Mouse (Mus musculus) embryonic facial prominence, embryonic 12.5 days (tissue): ENCODE measurements around the gene Ncoa4. TPM values are rescaled to one million over a fixed set of nuclear protein-coding genes. Genes with fewer than 3 reads are reported as not detected.
A peak's percentile ranks its signal among the peaks of the same experiment; 100 is the strongest.
"Not testable (repeated sequence)": the region's sequence is repeated elsewhere in the genome, so short reads cannot be mapped to it uniquely, and the experiment has no call there.

ENCODE experiments used
- ATAC-seq: fragments of 200-750 bp; cut with Nextera tagmentation; 2 replicates; pipeline ENCODE4 v1.8.0; 2017; ENCODE audit not compliant: insufficient number of reproducible peaks, insufficient read depth, low FRiP score, low TSS enrichment
- H3K27ac ChIP-seq: fragments of 300-500 bp; sonication (generic); 2 replicates; pipeline ENCODE4 v1.5.1; 2016; ENCODE audit warnings: mild to moderate bottlenecking
- H3K27me3 ChIP-seq: fragments of 300-500 bp; sonication (generic); 2 replicates; pipeline ENCODE4 v1.6.1; 2016; ENCODE audit warnings: mild to moderate bottlenecking, moderate library complexity
- H3K36me3 ChIP-seq: fragments of 300-500 bp; sonication (generic); 2 replicates; pipeline ENCODE4 v1.6.1; 2016; ENCODE audit warnings: mild to moderate bottlenecking
- H3K4me1 ChIP-seq: fragments of 300-500 bp; sonication (generic); 2 replicates; pipeline ENCODE4 v1.6.1; 2016
- H3K4me2 ChIP-seq: fragments of 300-500 bp; sonication (generic); replicated peaks from 2 replicates; pipeline ENCODE4 v1.6.1; 2016; ENCODE audit warnings: mild to moderate bottlenecking, moderate library complexity
- H3K4me3 ChIP-seq: fragments of 300-500 bp; sonication (generic); 2 replicates; pipeline ENCODE4 v1.5.1; 2016; ENCODE audit warnings: mild to moderate bottlenecking
- H3K9ac ChIP-seq: fragments of 300-500 bp; sonication (generic); 2 replicates; pipeline ENCODE4 v1.6.1; 2016; ENCODE audit warnings: mild to moderate bottlenecking, moderate library complexity
- H3K9me3 ChIP-seq: fragments of 300-500 bp; sonication (generic); 2 replicates; pipeline ENCODE4 v1.6.1; 2016; ENCODE audit warnings: mild to moderate bottlenecking, moderate library complexity
- WGBS: fragments of 180-500 bp; shearing (Covaris S2); methylation state at CpG from one replicate; pipeline ENCODE4 v1.1.7; 2016; 5-methylcytosine and 5-hydroxymethylcytosine counted together
- polyA plus RNA-seq: library from polyadenylated mRNA; unstranded; fragments of >200 nt; fragmentation: Nextera tagmentation; extraction: Ambion mirVana; gene quantifications from 2 replicates; pipeline ENCODE4 v1.2.1, GENCODE M21; 2016

Gene Ncoa4
- polyA plus RNA-seq, 1 experiment from 2014 or later, result 80.0 TPM

- Histone ChIP-seq H3K4me2 (no peak overlapping the region), H3K4me3 (no peak overlapping the region), H3K27me3 (no peaks in the 10 kb centered on the region), H3K27ac (no peak overlapping the region), H3K9me3 (no peaks in the 10 kb centered on the region), H3K9ac (no peak overlapping the region), H3K36me3 (no peaks in the 10 kb centered on the region), H3K4me1 (peaks cover 21% of the 10 kb centered on the region)
- WGBS, result 91% methylated on average over 5 of the region's 5 CpGs
- no peak for ATAC-seq
These were observed 2.6 kb downstream of the Ncoa4 start for GRCm38 (mm10) chr14:32162231-32162630.

GRCm38 (mm10) chr14:32163203-32163888 lies 3.7 kb downstream of the Ncoa4 start:
- no peak overlapping the region for H3K4me3 ChIP-seq
- no peak overlapping the region for H3K9ac ChIP-seq
- H3K4me2 ChIP-seq, result no peak overlapping the region
- peaks cover 21% of the 10 kb centered on the region for H3K4me1 ChIP-seq
- H3K27ac ChIP-seq, result no peak overlapping the region
- no peaks in the 10 kb centered on the region for H3K36me3 ChIP-seq
- H3K27me3 ChIP-seq, result no peaks in the 10 kb centered on the region
- no peak for ATAC-seq
- 93% methylated on average over 11 of the region's 11 CpGs for WGBS
- no peaks in the 10 kb centered on the region for H3K9me3 ChIP-seq

DNA sequence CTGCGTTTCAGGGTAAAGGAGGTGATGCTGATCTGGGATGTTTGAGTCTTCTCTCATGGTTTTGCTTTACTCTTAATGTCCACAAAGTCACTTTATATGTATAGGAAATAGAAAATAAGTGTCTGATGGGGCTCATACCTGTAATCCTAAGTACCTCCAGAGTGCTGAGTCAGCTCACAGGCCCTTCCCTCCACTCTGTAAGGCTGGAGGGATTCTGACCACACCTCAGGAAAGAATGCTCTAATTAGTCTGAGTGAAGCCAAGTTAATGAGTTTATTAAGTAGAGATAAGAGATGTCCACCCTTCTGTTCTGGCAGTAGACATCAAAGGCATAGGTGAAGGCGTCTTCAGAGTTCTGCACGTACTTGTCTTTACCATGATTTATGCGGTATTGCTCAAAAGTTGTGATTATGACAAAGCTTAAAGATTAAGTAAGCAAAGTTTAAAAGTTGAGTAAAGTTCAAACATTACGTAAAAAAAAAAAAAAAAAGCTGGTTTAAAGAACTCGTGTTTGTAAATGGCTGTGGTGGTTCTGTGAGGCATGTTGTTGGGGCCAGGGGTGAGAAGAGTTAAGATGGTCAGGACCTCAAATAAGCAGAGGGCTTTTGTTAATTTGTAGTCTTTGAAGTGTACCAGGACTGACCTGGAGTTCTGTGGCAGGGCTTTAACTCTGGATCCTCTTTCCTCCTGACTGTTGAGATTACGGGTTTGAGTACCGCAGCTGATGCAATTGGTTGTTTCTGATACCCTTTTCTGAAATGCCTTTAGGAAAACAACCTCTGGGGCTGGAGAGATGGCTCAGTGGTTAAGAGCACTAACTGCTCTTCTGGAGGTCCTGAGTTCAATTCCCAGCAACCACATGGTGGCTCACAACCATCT lies 4.7 kb downstream of the Ncoa4 start:
- WGBS, result 79% methylated on average over 8 of the region's 8 CpGs

GRCm38 (mm10) chr14:32165278-32166061 lies 5.8 kb downstream of the Ncoa4 start:
- H3K9me3 ChIP-seq, result no peaks in the 10 kb centered on the region
- WGBS, result 1% methylated on average over 39 of the region's 42 CpGs
- ATAC-seq, result peak; percentile 72; the same call in 1 of the 2 replicates

More for the DNA sequence above, 4.7 kb downstream of the Ncoa4 start:
- H3K27me3 ChIP-seq, result no peaks in the 10 kb centered on the region
- no peak overlapping the region for H3K9ac ChIP-seq
- no peaks in the 10 kb centered on the region for H3K9me3 ChIP-seq
- H3K4me1 ChIP-seq, result peaks cover 16% of the 10 kb centered on the region
- H3K4me3 ChIP-seq, result no peak overlapping the region
- no peak overlapping the region for H3K27ac ChIP-seq
- H3K36me3 ChIP-seq, result no peaks in the 10 kb centered on the region
- no peak overlapping the region for H3K4me2 ChIP-seq
- ATAC-seq, result no peak

DNA sequence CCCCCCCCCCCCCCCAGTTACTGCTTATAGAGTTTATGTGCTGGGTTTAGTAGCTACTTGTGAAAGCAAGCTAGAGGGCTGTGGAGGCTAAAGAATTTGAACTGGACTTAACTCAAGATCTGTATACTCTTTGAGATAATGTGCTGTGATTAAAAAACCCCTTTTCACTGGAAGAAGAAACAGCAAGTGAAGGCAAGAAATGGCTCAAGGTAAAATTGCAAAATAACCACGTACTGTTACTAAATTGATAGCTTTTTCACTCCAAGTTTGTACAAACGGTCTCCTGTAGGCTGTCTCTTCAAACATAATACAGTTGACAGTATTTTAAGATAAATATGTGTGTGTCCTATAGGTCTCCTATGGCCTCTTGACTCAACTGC lies 6.4 kb downstream of the Ncoa4 start:
- Histone ChIP-seq H3K4me1 (peaks cover 8% of the 10 kb centered on the region), H3K9me3 (no peaks in the 10 kb centered on the region), H3K27ac (no peak overlapping the region), H3K36me3 (no peaks in the 10 kb centered on the region), H3K27me3 (no peaks in the 10 kb centered on the region), H3K9ac (no peak overlapping the region), H3K4me3 (peak overlapping the region; percentile 46; the same call in 1 of the 2 replicates), H3K4me2 (peak overlapping the region; percentile 89)
- no peak for ATAC-seq
- 70% methylated on average over 2 of the region's 2 CpGs for WGBS

More at GRCm38 (mm10) chr14:32165278-32166061, 5.8 kb downstream of the Ncoa4 start:
- H3K36me3 ChIP-seq, result no peaks in the 10 kb centered on the region
- peaks cover 14% of the 10 kb centered on the region for H3K4me1 ChIP-seq
- peak overlapping the region; percentile 86 for H3K27ac ChIP-seq
- H3K9ac ChIP-seq, result peak overlapping the region; percentile 55
- H3K4me2 ChIP-seq, result peak overlapping the region; percentile 89
- peak overlapping the region; percentile 46 for H3K4me3 ChIP-seq
- no peaks in the 10 kb centered on the region for H3K27me3 ChIP-seq

- Histone ChIP-seq H3K9me3 (no peaks in the 10 kb centered on the region), H3K4me1 (peaks cover 6% of the 10 kb centered on the region), H3K27ac (no peak overlapping the region), H3K4me3 (no peak overlapping the region), H3K36me3 (no peaks in the 10 kb centered on the region), H3K27me3 (no peaks in the 10 kb centered on the region), H3K4me2 (no peak overlapping the region), H3K9ac (no peak overlapping the region)
- ATAC-seq, result no peak
- 82% methylated on average over 1 of the region's 1 CpGs for WGBS
These were observed 7.2 kb downstream of the Ncoa4 start for GRCm38 (mm10) chr14:32166840-32167239.

GRCm38 (mm10) chr14:32167326-32167725 lies 7.7 kb downstream of the Ncoa4 start:
- peaks cover 6% of the 10 kb centered on the region for H3K4me1 ChIP-seq
- no peaks in the 10 kb centered on the region for H3K27me3 ChIP-seq
- ATAC-seq, result no peak
- no peaks in the 10 kb centered on the region for H3K36me3 ChIP-seq
- H3K27ac ChIP-seq, result no peak overlapping the region
- H3K9ac ChIP-seq, result no peak overlapping the region
- 89% methylated on average over 5 of the region's 5 CpGs for WGBS
- H3K9me3 ChIP-seq, result no peaks in the 10 kb centered on the region
- H3K4me2 ChIP-seq, result no peak overlapping the region
- no peak overlapping the region for H3K4me3 ChIP-seq

DNA sequence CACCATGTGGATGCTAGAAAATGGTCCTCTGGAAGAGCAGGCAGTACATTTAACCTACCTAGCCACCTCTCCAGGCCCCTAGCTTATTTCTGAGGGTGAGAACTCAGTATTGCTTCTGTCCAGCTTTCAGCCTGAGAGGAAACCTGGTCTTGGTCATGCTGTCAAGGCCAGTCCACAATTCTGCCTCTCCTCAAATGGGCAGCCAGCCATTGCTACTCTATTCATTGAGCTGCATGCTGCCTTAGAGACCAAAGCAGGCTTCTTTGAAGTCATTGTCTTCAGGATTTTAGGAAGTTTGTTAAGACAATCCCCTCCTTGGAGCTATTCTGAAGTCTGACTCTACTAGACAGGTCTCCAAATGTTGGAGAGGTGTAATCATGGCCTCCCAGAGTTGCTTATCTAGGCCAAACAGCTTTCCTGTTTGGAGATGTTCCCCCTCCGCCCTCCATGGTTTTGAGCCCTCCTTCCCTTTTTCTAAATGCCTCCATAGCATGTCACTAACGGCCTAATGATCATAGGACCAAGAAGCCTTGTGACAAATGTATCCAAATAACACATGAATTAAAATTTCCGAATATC lies 9.1 kb downstream of the Ncoa4 start:
- H3K27ac ChIP-seq, result no peak overlapping the region

DNA sequence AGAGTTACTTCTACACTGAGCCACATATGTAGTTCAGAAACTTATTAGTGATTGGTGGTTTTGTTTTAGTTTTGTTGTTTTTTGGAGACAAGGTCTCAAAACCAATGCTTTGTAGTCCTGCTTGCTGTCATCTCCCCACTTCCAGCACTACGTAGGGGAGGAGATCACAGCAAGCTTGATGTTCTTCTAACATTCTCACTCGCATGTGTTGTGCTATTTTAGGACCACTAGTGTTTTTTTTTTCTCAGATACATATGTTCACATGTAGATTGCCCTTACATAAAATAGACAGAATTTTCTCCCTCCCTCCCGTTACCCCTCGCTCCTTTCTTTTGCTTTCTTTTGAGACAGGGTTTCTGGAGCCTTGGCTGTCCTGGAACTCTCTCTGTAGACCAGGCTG lies 10.5 kb downstream of the Ncoa4 start:
- Histone ChIP-seq H3K4me3 (no peak overlapping the region), H3K27ac (no peak overlapping the region), H3K36me3 (peaks cover 20% of the 10 kb centered on the region), H3K9me3 (no peaks in the 10 kb centered on the region), H3K4me1 (peaks cover 5% of the 10 kb centered on the region), H3K4me2 (no peak overlapping the region), H3K9ac (no peak overlapping the region), H3K27me3 (no peaks in the 10 kb centered on the region)
- WGBS, result 88% methylated on average over 4 of the region's 4 CpGs
- ATAC-seq, result no peak

More for the DNA sequence above, 9.1 kb downstream of the Ncoa4 start:
- Histone ChIP-seq H3K9me3 (no peaks in the 10 kb centered on the region), H3K4me3 (no peak overlapping the region), H3K4me2 (no peak overlapping the region), H3K27me3 (no peaks in the 10 kb centered on the region), H3K4me1 (peaks cover 6% of the 10 kb centered on the region), H3K36me3 (peaks cover 11% of the 10 kb centered on the region), H3K9ac (no peak overlapping the region)
- WGBS, result 86% methylated on average over 3 of the region's 3 CpGs
- no peak for ATAC-seq

DNA sequence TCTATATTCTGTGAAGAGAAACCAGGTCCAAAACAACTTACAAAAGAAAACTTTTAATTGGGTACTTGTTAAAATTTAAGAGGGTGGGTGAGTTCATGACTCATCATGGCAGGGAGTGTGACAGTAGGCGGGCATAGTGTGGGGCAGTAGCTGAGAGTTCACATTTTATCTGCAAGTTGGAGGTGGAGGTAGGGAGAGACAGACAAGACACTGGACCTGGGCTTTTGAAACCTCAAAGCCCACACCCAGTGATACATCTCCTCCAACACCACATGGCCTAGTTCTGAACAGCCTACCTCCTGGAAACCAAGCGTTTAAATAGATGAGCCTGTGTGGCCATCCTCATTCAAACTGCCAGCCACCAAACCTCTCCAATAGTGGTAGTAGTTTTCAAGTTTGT lies 15.6 kb downstream of the Ncoa4 start:
- Histone ChIP-seq H3K27me3 (no peaks in the 10 kb centered on the region), H3K4me2 (no peak overlapping the region), H3K36me3 (peaks cover 33% of the 10 kb centered on the region), H3K4me1 (no peaks in the 10 kb centered on the region), H3K27ac (no peak overlapping the region), H3K9ac (no peak overlapping the region), H3K4me3 (no peak overlapping the region), H3K9me3 (no peaks in the 10 kb centered on the region)
- no peak for ATAC-seq
- 92% methylated on average over 2 of the region's 2 CpGs for WGBS

GRCm38 (mm10) chr14:32176590-32176989 lies 16.9 kb downstream of the Ncoa4 start:
- 87% methylated on average over 5 of the region's 5 CpGs for WGBS
- not testable (repeated sequence) for ATAC-seq

More at GRCm38 (mm10) chr14:32176590-32176989, 16.9 kb downstream of the Ncoa4 start:
- not testable (repeated sequence) for H3K4me1 ChIP-seq, H3K9ac ChIP-seq, H3K4me2 ChIP-seq, H3K27me3 ChIP-seq, H3K9me3 ChIP-seq, H3K4me3 ChIP-seq, H3K27ac ChIP-seq
- peaks cover 43% of the 10 kb centered on the region for H3K36me3 ChIP-seq
